Mouse (Mus musculus): Measurements from ENCODE around the gene Pax9. TPM values are rescaled to one million over a fixed set of nuclear protein-coding genes. Genes with fewer than 3 reads are reported as not detected.

The Pax9 gene
- polyA plus RNA-seq, 1 experiment from 2014 or later: 0.80 TPM

DNA sequence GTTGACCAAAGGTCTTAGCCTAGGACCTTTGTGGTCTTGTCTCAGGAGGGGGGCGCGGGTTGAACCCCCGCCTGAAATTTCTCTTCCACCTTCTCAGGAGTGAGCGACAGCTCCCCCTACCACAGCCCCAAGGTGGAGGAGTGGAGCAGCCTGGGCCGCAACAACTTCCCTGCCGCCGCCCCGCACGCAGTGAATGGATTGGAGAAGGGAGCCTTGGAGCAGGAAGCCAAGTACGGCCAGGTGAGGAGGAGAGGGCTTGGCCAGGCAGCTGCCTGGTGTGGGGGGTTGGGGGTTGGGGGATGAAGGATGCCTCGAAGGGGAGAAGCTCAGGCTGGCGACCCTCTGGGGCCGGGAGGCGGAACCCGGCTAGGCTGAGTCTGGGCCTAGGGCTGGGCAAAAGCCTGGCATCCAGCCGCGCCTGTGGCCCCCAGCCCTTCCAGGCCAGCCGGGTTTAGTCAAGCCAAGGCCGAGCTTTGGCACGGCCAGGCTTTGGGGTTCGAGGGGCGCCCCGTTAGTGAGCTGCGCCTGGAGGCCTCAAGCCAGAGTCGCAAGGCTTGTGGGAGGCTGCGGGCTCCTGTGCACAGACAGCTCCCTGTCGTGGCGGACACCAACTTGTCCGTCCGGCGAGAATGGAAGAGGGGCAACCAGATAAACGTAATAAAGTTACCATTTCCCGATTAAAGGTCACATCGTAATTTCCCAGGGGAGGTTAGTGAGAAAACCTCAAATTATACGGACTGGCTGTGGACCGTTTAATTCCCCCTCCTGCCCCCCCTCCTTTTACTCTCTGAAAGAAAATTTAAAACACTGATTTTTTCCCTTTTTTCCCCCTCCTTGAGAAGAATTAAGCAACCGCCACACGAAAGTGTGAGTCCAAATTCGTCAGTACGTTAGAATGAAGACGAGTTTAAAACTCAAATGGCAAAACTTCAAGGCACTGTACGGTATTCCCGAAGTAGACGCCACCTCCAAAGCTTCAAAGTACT lies 8.6 kb downstream of the Pax9 start:
- Histone ChIP-seq H3K4me1 (peaks cover 30% of the 10 kb centered on the region), H3K9me3 (no peaks in the 10 kb centered on the region), H3K27ac (no peak overlapping the region), H3K36me3 (no peaks in the 10 kb centered on the region), H3K27me3 (ENCODE audit: insufficient read depth, poor library complexity, severe bottlenecking) (peaks cover 77% of the 10 kb centered on the region), H3K4me3 (peak overlapping the region; percentile 31)
- WGBS: 4% methylated on average over 44 of the region's 44 CpGs
- no peak for DNase-seq (ENCODE audit: low spot score)

DNA sequence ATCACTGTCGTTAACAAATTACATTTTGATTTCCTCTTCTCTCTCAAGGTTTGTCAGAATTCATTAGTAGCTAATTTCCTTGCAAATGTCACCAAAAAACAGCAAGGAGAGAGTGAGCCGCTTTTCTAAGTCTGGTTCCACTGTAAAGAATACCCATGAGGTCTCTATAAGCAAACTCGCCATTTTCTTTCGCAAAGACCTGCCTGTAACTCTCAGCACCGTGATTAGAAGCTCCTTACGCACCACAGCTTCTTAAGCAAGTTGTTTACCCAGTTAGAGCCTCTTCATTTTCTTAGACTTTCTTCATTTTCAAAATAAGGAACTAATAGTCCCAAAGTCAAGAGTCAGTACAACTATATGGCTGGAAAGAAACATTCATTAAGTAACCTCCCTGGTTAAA lies 9.4 kb downstream of the Pax9 start:
- DNase-seq (ENCODE audit: low spot score): no peak
- no peak overlapping the region for H3K27ac ChIP-seq
- H3K4me1 ChIP-seq: peaks cover 25% of the 10 kb centered on the region
- H3K9me3 ChIP-seq: no peaks in the 10 kb centered on the region
- no peaks in the 10 kb centered on the region for H3K36me3 ChIP-seq
- H3K4me3 ChIP-seq: no peak overlapping the region
- H3K27me3 ChIP-seq (ENCODE audit: insufficient read depth, poor library complexity, severe bottlenecking): peaks cover 69% of the 10 kb centered on the region
- 6% methylated on average over 6 of the region's 6 CpGs for WGBS

DNA sequence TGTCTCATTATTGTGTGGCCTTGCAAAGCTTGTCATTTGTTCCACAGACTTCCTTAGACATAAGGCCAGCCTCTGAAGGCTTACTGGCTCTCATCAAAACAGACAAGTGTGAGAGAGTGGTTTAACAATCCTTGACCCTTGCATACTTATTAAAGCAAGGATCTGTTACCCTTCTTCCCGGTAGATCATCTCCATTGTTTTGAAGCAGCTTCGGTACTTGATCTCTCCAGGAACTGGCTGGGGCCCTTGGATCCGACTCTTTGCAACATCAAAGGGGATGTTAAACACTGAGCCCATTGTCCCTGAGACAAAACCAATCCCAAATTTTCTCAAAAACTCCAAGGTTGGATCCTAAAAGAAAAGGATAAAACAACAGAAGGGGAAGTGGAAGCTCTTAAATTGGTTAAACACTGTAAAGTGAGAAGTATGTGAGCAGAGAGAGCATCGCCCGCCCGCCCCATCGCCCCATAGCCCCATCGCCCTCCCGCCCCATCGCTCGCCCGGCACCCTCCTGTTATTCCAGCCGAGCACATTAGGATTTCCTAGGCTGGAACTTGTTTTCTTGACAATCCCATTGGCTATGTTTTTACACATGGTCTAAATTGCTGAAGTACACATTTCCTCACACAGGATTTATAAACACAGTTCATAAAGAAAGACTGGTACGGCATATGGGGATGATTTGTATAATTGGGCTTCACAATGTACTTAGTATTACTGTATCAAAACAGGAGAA lies 26.6 kb downstream of the Pax9 start:
- WGBS: 15% methylated on average over 14 of the region's 14 CpGs
- Histone ChIP-seq H3K4me3 (no peak overlapping the region), H3K27ac (no peak overlapping the region), H3K9me3 (no peaks in the 10 kb centered on the region), H3K36me3 (no peaks in the 10 kb centered on the region), H3K27me3 (ENCODE audit: insufficient read depth, poor library complexity, severe bottlenecking) (peaks cover 23% of the 10 kb centered on the region; the same call in 1 of the 2 replicates), H3K4me1 (no peaks in the 10 kb centered on the region)
- no peak for DNase-seq (ENCODE audit: low spot score)

DNA sequence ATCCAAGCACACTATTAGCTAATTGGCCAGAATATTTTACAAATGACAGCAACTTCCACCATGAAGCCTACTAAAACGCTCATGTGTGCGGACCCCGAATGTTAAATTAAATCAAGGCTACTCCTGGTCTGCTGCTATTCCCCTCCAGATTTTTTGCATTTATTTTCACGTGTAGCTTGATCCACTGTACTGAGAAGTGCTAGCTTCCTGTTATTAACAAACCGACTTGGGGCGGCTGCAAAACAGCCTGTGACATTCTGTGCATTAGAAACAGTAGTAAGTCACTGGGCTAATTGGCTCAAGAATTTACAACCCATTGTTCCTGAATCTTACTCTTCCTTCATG lies 27.1 kb downstream of the Pax9 start:
- DNase-seq (ENCODE audit: low spot score): no peak
- WGBS: 44% methylated on average over 6 of the region's 6 CpGs
- Histone ChIP-seq H3K9me3 (no peaks in the 10 kb centered on the region), H3K36me3 (no peaks in the 10 kb centered on the region), H3K4me3 (no peak overlapping the region), H3K4me1 (no peaks in the 10 kb centered on the region), H3K27me3 (ENCODE audit: insufficient read depth, poor library complexity, severe bottlenecking) (peaks cover 23% of the 10 kb centered on the region; the same call in 1 of the 2 replicates), H3K27ac (no peak overlapping the region)

DNA sequence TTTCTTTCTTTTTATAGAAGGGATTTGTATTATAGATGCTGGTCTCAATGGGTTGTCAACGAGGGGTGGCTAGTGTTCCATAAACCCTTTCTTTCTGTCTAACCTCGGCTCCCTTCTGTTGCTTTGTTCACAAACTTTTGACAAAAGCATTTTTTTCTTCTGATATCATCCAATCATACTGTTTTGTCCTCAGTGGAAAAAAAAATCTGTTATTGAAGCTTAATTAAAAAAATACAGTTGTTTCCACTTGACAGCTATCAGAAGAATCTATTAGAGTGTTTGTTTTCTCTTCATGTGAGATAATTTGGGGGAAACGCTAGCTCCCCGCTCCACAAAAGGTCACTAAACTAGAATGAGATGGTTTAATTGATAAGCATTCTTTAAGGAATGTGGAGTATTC lies 36.1 kb downstream of the Pax9 start:
- H3K4me1 ChIP-seq: no peaks in the 10 kb centered on the region
- no peaks in the 10 kb centered on the region for H3K36me3 ChIP-seq
- no peaks in the 10 kb centered on the region for H3K27me3 ChIP-seq (ENCODE audit: insufficient read depth, poor library complexity, severe bottlenecking)
- no peak overlapping the region for H3K27ac ChIP-seq
- DNase-seq (ENCODE audit: low spot score): no peak
- H3K4me3 ChIP-seq: no peak overlapping the region
- no peaks in the 10 kb centered on the region for H3K9me3 ChIP-seq
- WGBS: 51% methylated on average over 4 of the region's 4 CpGs

DNA sequence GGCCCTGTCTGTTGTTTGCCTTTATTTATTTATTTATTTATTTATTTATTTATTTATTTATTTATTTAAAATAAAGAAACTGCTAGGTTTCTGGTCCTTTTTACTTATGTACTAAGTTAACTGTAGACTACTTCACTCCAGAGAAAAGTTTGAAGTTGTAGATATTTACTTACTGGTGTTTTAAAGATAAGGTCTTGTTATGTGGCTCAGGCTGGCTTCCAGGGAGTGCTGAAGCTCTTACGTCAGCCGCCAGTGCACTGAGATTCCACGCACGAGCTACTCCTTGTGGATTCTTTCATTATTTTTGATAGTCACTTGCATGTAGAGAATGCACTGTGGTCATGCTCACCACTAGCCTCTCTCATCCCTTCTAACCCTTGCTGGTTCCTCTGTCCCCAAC lies 45.5 kb downstream of the Pax9 start:
- 69% methylated on average over 4 of the region's 4 CpGs for WGBS
- DNase-seq (ENCODE audit: low spot score): no peak
- H3K27me3 ChIP-seq (ENCODE audit: insufficient read depth, poor library complexity, severe bottlenecking): no peaks in the 10 kb centered on the region

More for the DNA sequence above, 45.5 kb downstream of the Pax9 start:
- H3K9me3 ChIP-seq: no peaks in the 10 kb centered on the region
- H3K36me3 ChIP-seq: no peaks in the 10 kb centered on the region
- no peak overlapping the region for H3K4me3 ChIP-seq
- no peaks in the 10 kb centered on the region for H3K4me1 ChIP-seq
- no peak overlapping the region for H3K27ac ChIP-seq

Other genes with a start within 250 kb of the Pax9 start
- 1.9 TPM in 1 of 2 replicates, not detected in the other for gene Nkx2-1, start 154.9 kb upstream of the Pax9 start, polyA plus RNA-seq (2016; fragmentation: Nextera tagmentation; extraction: Ambion mirVana)
- 0.14 and 0.44 TPM in 2 replicates for gene Nkx2-9, start 78.5 kb upstream of the Pax9 start, polyA plus RNA-seq (2016; fragmentation: Nextera tagmentation; extraction: Ambion mirVana)

Data from heart, embryonic 10.5 days (tissue).